Mouse (Mus musculus) kidney, postnatal 36 days (tissue): ENCODE results near the gene Rybp.

ENCODE experiments used
- DNase-seq, 2 experiments: peaks; one replicate each; pipeline ENCODE4 v3.0.0; 2021 to 2022; ENCODE audit warnings: mixed read lengths in 2 of 2

Gene Rybp

GRCm38 (mm10) chr6:100287334-100288015 lies at the start of gene Rybp:
Gene Rybp (minus strand): TSS chr6:100287485.
- DNase-seq, result peak; percentile 95 to 97

- peak; percentile 14 to 36 for DNase-seq
These were observed 49.4 kb upstream of the Rybp start for GRCm38 (mm10) chr6:100336591-100337148.

- DNase-seq, result no peak
These were observed 48.3 kb upstream of the Rybp start for GRCm38 (mm10) chr6:100335506-100336144.

GRCm38 (mm10) chr6:100333745-100334144 lies 46.5 kb upstream of the Rybp start:
- DNase-seq, result no peak

- DNase-seq, result peak in 1 of 2 experiments; percentile 9
These were observed 45.2 kb upstream of the Rybp start for GRCm38 (mm10) chr6:100332479-100332878.

- DNase-seq, result peak; percentile 57 to 65
These were observed 44.3 kb upstream of the Rybp start for GRCm38 (mm10) chr6:100331582-100331981.

GRCm38 (mm10) chr6:100331055-100331454 lies 43.8 kb upstream of the Rybp start:
- DNase-seq, result no peak

- no peak for DNase-seq
These were observed 42.3 kb upstream of the Rybp start for GRCm38 (mm10) chr6:100329542-100329941.

GRCm38 (mm10) chr6:100327050-100327449 lies 39.8 kb upstream of the Rybp start:
- DNase-seq, result peak; percentile 62 to 67

- peak; percentile 23 to 33 for DNase-seq
These were observed 36.6 kb upstream of the Rybp start for GRCm38 (mm10) chr6:100323756-100324430.

GRCm38 (mm10) chr6:100322561-100322960 lies 35.3 kb upstream of the Rybp start:
- DNase-seq, result no peak

- no peak for DNase-seq
These were observed 34.9 kb upstream of the Rybp start for GRCm38 (mm10) chr6:100322145-100322544.

GRCm38 (mm10) chr6:100314201-100314600 lies 26.9 kb upstream of the Rybp start:
- DNase-seq, result no peak

- DNase-seq, result no peak
These were observed 23.9 kb upstream of the Rybp start for GRCm38 (mm10) chr6:100311167-100311566.

GRCm38 (mm10) chr6:100304831-100305230 lies 17.5 kb upstream of the Rybp start:
- no peak for DNase-seq

- no peak for DNase-seq
These were observed 14.3 kb upstream of the Rybp start for GRCm38 (mm10) chr6:100301410-100302108.

GRCm38 (mm10) chr6:100300831-100301230 lies 13.5 kb upstream of the Rybp start:
- DNase-seq, result no peak

GRCm38 (mm10) chr6:100298945-100299344 lies 11.7 kb upstream of the Rybp start:
- DNase-seq, result peak; percentile 13 to 55

- DNase-seq, result no peak
These were observed 10.3 kb upstream of the Rybp start for GRCm38 (mm10) chr6:100297536-100297935.

- DNase-seq, result peak in 1 of 2 experiments; percentile 13
These were observed 5.1 kb upstream of the Rybp start for GRCm38 (mm10) chr6:100292411-100292810.

- peak in 1 of 2 experiments; percentile 25 for DNase-seq
These were observed 1.8 kb upstream of the Rybp start for GRCm38 (mm10) chr6:100289058-100289457.

GRCm38 (mm10) chr6:100288730-100289035 lies 1.4 kb upstream of the Rybp start:
- peak; percentile 10 to 15 for DNase-seq
